Mouse (Mus musculus): Measurements from ENCODE around the gene Rpia. TPM values are rescaled to one million over a fixed set of nuclear protein-coding genes. Genes with fewer than 3 reads are reported as not detected.

Gene Rpia
- total RNA-seq, 2 experiments from 2014 or later: 13.1 to 14.0 TPM

GRCm38 (mm10) chr6:70768769-70769168 is 23.3 kb downstream of the Rpia start:
- DNase-seq (ENCODE audit: extremely low spot score in 1 of 2, low spot score in 2 of 2): peak; percentile 75 to 79
- no peak overlapping the region for H3K4me3 ChIP-seq
- TF ChIP-seq CTCF (IDR thresholded peaks at IDR 0.05): peak; percentile 99
- no peak overlapping the region for H3K27ac ChIP-seq
- intact Hi-C loops (cut with DNase I): loop anchor here (1.0 kb wide), 1 partner anchor 54 kb away; no protein-coding TSS in a partner anchor

GRCm38 (mm10) chr6:70765076-70765475 is 27.0 kb downstream of the Rpia start:
- no peak for TF ChIP-seq CTCF (IDR thresholded peaks at IDR 0.05)
- DNase-seq (ENCODE audit: extremely low spot score in 1 of 2, low spot score in 2 of 2): no peak
- intact Hi-C loops (cut with DNase I): no loop called here
- no peak overlapping the region for H3K4me3 ChIP-seq
- no peak overlapping the region for H3K27ac ChIP-seq

- TF ChIP-seq CTCF (IDR thresholded peaks at IDR 0.05): no peak
- H3K27ac ChIP-seq: no peak overlapping the region
- no peak overlapping the region for H3K4me3 ChIP-seq
- intact Hi-C loops (cut with DNase I): no loop called here
- DNase-seq (ENCODE audit: extremely low spot score in 1 of 2, low spot score in 2 of 2): no peak
Observed at GRCm38 (mm10) chr6:70764551-70764950, 27.5 kb downstream of the Rpia start.

- no peak for DNase-seq (ENCODE audit: extremely low spot score in 1 of 2, low spot score in 2 of 2)
- intact Hi-C loops (cut with DNase I): no loop called here
- no peak for TF ChIP-seq CTCF (IDR thresholded peaks at IDR 0.05)
- Histone ChIP-seq H3K27ac (no peak overlapping the region), H3K4me3 (no peak overlapping the region)
Observed at GRCm38 (mm10) chr6:70763881-70764280, 28.2 kb downstream of the Rpia start.

GRCm38 (mm10) chr6:70762659-70763058 is 29.4 kb downstream of the Rpia start:
- intact Hi-C loops (cut with DNase I): no loop called here
- H3K4me3 ChIP-seq: no peak overlapping the region
- no peak for DNase-seq (ENCODE audit: extremely low spot score in 1 of 2, low spot score in 2 of 2)
- no peak for TF ChIP-seq CTCF (IDR thresholded peaks at IDR 0.05)
- H3K27ac ChIP-seq: no peak overlapping the region

- H3K27ac ChIP-seq: no peak overlapping the region
- no peak for TF ChIP-seq CTCF (IDR thresholded peaks at IDR 0.05)
- intact Hi-C loops (cut with DNase I): no loop called here
- H3K4me3 ChIP-seq: no peak overlapping the region
- no peak for DNase-seq (ENCODE audit: extremely low spot score in 1 of 2, low spot score in 2 of 2)
Observed at GRCm38 (mm10) chr6:70760951-70761350, 31.1 kb downstream of the Rpia start.

- H3K4me3 ChIP-seq: no peak overlapping the region
- no peak for DNase-seq (ENCODE audit: extremely low spot score in 1 of 2, low spot score in 2 of 2)
- no peak overlapping the region for H3K27ac ChIP-seq
- intact Hi-C loops (cut with DNase I): loop anchor here (5.0 kb wide), 1 partner anchor 43 kb away; no protein-coding TSS in a partner anchor
- no peak for TF ChIP-seq CTCF (IDR thresholded peaks at IDR 0.05)
Observed at GRCm38 (mm10) chr6:70754833-70755232, 37.2 kb downstream of the Rpia start.

- no peak overlapping the region for H3K27ac ChIP-seq
- DNase-seq (ENCODE audit: extremely low spot score in 1 of 2, low spot score in 2 of 2): no peak
- intact Hi-C loops (cut with DNase I): loop anchor here (5.0 kb wide), 1 partner anchor 40 kb away; no protein-coding TSS in a partner anchor
- peak; percentile 56 for TF ChIP-seq CTCF (IDR thresholded peaks at IDR 0.05)
- H3K4me3 ChIP-seq: no peak overlapping the region
Observed at GRCm38 (mm10) chr6:70752351-70752750, 39.7 kb downstream of the Rpia start.

- no peak for DNase-seq (ENCODE audit: extremely low spot score in 1 of 2, low spot score in 2 of 2)
- intact Hi-C loops (cut with DNase I): loop anchor here (5.0 kb wide), 1 partner anchor 40 kb away; no protein-coding TSS in a partner anchor
- Histone ChIP-seq H3K27ac (no peak overlapping the region), H3K4me3 (no peak overlapping the region)
- no peak for TF ChIP-seq CTCF (IDR thresholded peaks at IDR 0.05)
Observed at GRCm38 (mm10) chr6:70751898-70752273, 40.1 kb downstream of the Rpia start.

- Histone ChIP-seq H3K4me3 (no peak overlapping the region), H3K27ac (no peak overlapping the region)
- intact Hi-C loops (cut with DNase I): loop anchor here (5.0 kb wide), 1 partner anchor 39 kb away; no protein-coding TSS in a partner anchor
- TF ChIP-seq CTCF (IDR thresholded peaks at IDR 0.05): no peak
- no peak for DNase-seq (ENCODE audit: extremely low spot score in 1 of 2, low spot score in 2 of 2)
Observed at GRCm38 (mm10) chr6:70751251-70751897, 40.7 kb downstream of the Rpia start.

GRCm38 (mm10) chr6:70749750-70750149 is 42.3 kb downstream of the Rpia start:
- Histone ChIP-seq H3K27ac (no peak overlapping the region), H3K4me3 (no peak overlapping the region)
- intact Hi-C loops (cut with DNase I): loop anchor here (5.0 kb wide), 1 partner anchor 37 kb away; no protein-coding TSS in a partner anchor
- TF ChIP-seq CTCF (IDR thresholded peaks at IDR 0.05): no peak
- DNase-seq (ENCODE audit: extremely low spot score in 1 of 2, low spot score in 2 of 2): no peak

GRCm38 (mm10) chr6:70747702-70748101 is 44.3 kb downstream of the Rpia start:
- intact Hi-C loops (cut with DNase I): no loop called here
- no peak for DNase-seq (ENCODE audit: extremely low spot score in 1 of 2, low spot score in 2 of 2)
- no peak overlapping the region for H3K27ac ChIP-seq
- H3K4me3 ChIP-seq: no peak overlapping the region
- no peak for TF ChIP-seq CTCF (IDR thresholded peaks at IDR 0.05)

- no peak for TF ChIP-seq CTCF (IDR thresholded peaks at IDR 0.05)
- intact Hi-C loops (cut with DNase I): no loop called here
- Histone ChIP-seq H3K4me3 (no peak overlapping the region), H3K27ac (no peak overlapping the region)
- no peak for DNase-seq (ENCODE audit: extremely low spot score in 1 of 2, low spot score in 2 of 2)
Observed at GRCm38 (mm10) chr6:70743902-70744301, 48.1 kb downstream of the Rpia start.

Data from left cerebral cortex, adult 2 months (tissue).